Comparison of ENCODE assay signal across 25 mouse cellular contexts in genomic region chr11:67451525-67451924, GRCm38 (mm10). TPM values are rescaled to one million over a fixed set of nuclear protein-coding genes. Genes with fewer than 3 reads are reported as not detected.
DNase-seq lines count a peak whose midpoint lies in the region; ATAC-seq and TF ChIP-seq lines count a peak whose summit lies in the region.
"Had no signal": no experiment of that assay in that cellular context is flagged by ENCODE, and none has a peak within 500 bp of the region (broad histone marks: within the 10 kb centered on the region; RNA-seq: fewer than 3 reads in every experiment).

No protein-coding gene starts in this region.

- H3K4me2 ChIP-seq in lung, postnatal 0 days (replicated peaks; ENCODE audit: low read depth, low read length) = no peak overlapping the region
- H3K4me2 ChIP-seq: embryonic facial prominence, embryonic 12.5 days; forebrain, embryonic 13.5 days; forebrain, embryonic 15.5 days had no signal

- H3K9me3 ChIP-seq in lung, postnatal 0 days (ENCODE audit: low read length) = no peaks in the 10 kb centered on the region
- H3K9me3 ChIP-seq: embryonic facial prominence, embryonic 10.5 days; embryonic facial prominence, embryonic 12.5 days; forebrain, embryonic 13.5 days; forebrain, embryonic 15.5 days had no signal

- 75% methylated on average over 5 of the region's 5 CpGs for WGBS in lung, postnatal 0 days
- 64% methylated on average over 5 of the region's 5 CpGs for WGBS in lung, adult 2 months

- TF ChIP-seq POLR2A in lung, adult 2 months (IDR thresholded peaks at IDR 0.05; ENCODE audit: borderline replicate concordance, extremely low read depth, low read depth, low read length) = no peak

- no peaks in the 10 kb centered on the region; the same call in 1 of the 2 replicates for H3K27me3 ChIP-seq in lung, postnatal 0 days (replicated peaks; ENCODE audit: insufficient read depth, low read length)

- DNase-seq in lung, postnatal 0 days (ENCODE audit: low spot score) = peak; percentile 51
- DNase-seq in lung, adult 2 months = no peak
- no peak for DNase-seq in gastrocnemius, adult 2 months
- no peak for DNase-seq in kidney, postnatal 25 days
- DNase-seq: adrenal gland, adult 8-10 months; adrenal gland, postnatal 14 days; adrenal gland, postnatal 36 days; B cell, adult 2 months; cerebellum, adult 11 months; cerebellum, adult 18-20 months; cerebellum, adult 8-10 months; cerebellum, adult 9-11 months; cerebellum, postnatal 14 days; cerebellum, postnatal 36 days; forebrain, postnatal 0 days had no signal

- TF ChIP-seq EP300 in lung, postnatal 0 days (IDR thresholded peaks at IDR 0.05) = no peak

- intact Hi-C loops in gastrocnemius, adult 2 months (cut with DNase I) = no loop called here

- H3K36me3 ChIP-seq in lung, postnatal 0 days (ENCODE audit: insufficient read depth, low read length) = no peaks in the 10 kb centered on the region
- H3K36me3 ChIP-seq: embryonic facial prominence, embryonic 10.5 days; embryonic facial prominence, embryonic 12.5 days; forebrain, embryonic 15.5 days; G1E had no signal

- no peak overlapping the region for H3K9ac ChIP-seq in lung, postnatal 0 days (replicated peaks; ENCODE audit: low read depth)
- H3K9ac ChIP-seq: embryonic facial prominence, embryonic 12.5 days; forebrain, embryonic 13.5 days; forebrain, embryonic 15.5 days; forebrain, postnatal 0 days had no signal

- H3K27ac ChIP-seq in lung, postnatal 0 days (ENCODE audit: low read length) = no peak overlapping the region
- H3K27ac ChIP-seq in gastrocnemius, adult 2 months = no peak overlapping the region
- H3K27ac ChIP-seq: embryonic facial prominence, embryonic 10.5 days; embryonic facial prominence, embryonic 12.5 days; forebrain, embryonic 13.5 days; forebrain, embryonic 15.5 days had no signal

- H3K4me1 ChIP-seq in lung, postnatal 0 days (ENCODE audit: insufficient read depth, low read depth, low read length) = 0 out of 2 replicates have a peak, but pooled peaks cover 4% of the 10 kb centered on the region
- no peaks in the 10 kb centered on the region for H3K4me1 ChIP-seq in lung, adult 2 months (ENCODE audit: control insufficient read depth, insufficient read depth, low read length)
- H3K4me1 ChIP-seq: embryonic facial prominence, embryonic 12.5 days had no signal

- no peak for TF ChIP-seq CTCF in lung, postnatal 0 days (IDR thresholded peaks at IDR 0.05)
- no peak for TF ChIP-seq CTCF in lung, adult 2 months (IDR thresholded peaks at IDR 0.05; ENCODE audit: insufficient read depth, low read length)
- no peak for TF ChIP-seq CTCF in gastrocnemius, adult 2 months (IDR thresholded peaks at IDR 0.05)

- no peak overlapping the region for H3K4me3 ChIP-seq in lung, postnatal 0 days (ENCODE audit: low read depth, low read length)
- no peak overlapping the region for H3K4me3 ChIP-seq in lung, adult 2 months (replicated peaks; ENCODE audit: extremely low read depth, low read depth, low read length)
- H3K4me3 ChIP-seq in gastrocnemius, adult 2 months = no peak overlapping the region
- H3K4me3 ChIP-seq: embryonic facial prominence, embryonic 10.5 days; embryonic facial prominence, embryonic 12.5 days; forebrain, embryonic 13.5 days; forebrain, embryonic 15.5 days had no signal

- ATAC-seq in lung, postnatal 0 days = no peak
- ATAC-seq in granulocyte monocyte progenitor cell, adult 5-6 weeks (replicated peaks; ENCODE audit: poor library complexity, severe bottlenecking) = peak; percentile 62
- peak; percentile 48 for ATAC-seq in megakaryocyte progenitor cell, adult 5-6 weeks (replicated peaks; ENCODE audit: poor library complexity)
- ATAC-seq: activated CD4-positive, CD25-positive, alpha-beta regulatory T cell, adult 4 months; CD4-positive, CD25-positive, alpha-beta regulatory T cell, adult 4 months; forebrain, embryonic 13.5 days; forebrain, embryonic 15.5 days; forebrain, postnatal 0 days; Patski had no signal

RNA-seq across cellular contexts. Expression of gene Gas7, which starts 3.7 kb away (rescaled TPM):
- polyA plus RNA-seq in lung, postnatal 0 days (2015; fragmentation: Nextera tagmentation; extraction: Ambion mirVana) = 18.7 and 20.9 TPM in 2 replicates
- 11.9 and 14.3 TPM in 2 replicates for polyA plus RNA-seq in lung, adult 2 months (2012; rRNA removed)
- 17.3 and 18.8 TPM in 2 replicates for total RNA-seq in granulocyte monocyte progenitor cell, adult 5-6 weeks (2014; fragmentation: Nextera tagmentation)
- 10.1 and 12.3 TPM in 2 replicates for total RNA-seq in granulocyte monocyte progenitor cell, adult 5-6 weeks (2017)
- 10.0 and 15.0 TPM in 2 replicates for total RNA-seq in megakaryocyte progenitor cell, adult 5-6 weeks (2015)
- total RNA-seq in megakaryocyte progenitor cell, adult 5-6 weeks (2017) = 8.7 and 13.2 TPM in 2 replicates
- 1 to 10 TPM; 6.8 to 8.5 TPM for total RNA-seq in gastrocnemius, adult 2 months (2021)
- polyA plus RNA-seq: G1E had no signal
